Mouse (Mus musculus): ENCODE results near the gene Hmgcr.
A peak's percentile ranks its signal among the peaks of the same experiment; 100 is the strongest.
"Not testable (repeated sequence)": the region's sequence is repeated elsewhere in the genome, so short reads cannot be mapped to it uniquely, and the experiment has no call there.

The Hmgcr gene

DNA sequence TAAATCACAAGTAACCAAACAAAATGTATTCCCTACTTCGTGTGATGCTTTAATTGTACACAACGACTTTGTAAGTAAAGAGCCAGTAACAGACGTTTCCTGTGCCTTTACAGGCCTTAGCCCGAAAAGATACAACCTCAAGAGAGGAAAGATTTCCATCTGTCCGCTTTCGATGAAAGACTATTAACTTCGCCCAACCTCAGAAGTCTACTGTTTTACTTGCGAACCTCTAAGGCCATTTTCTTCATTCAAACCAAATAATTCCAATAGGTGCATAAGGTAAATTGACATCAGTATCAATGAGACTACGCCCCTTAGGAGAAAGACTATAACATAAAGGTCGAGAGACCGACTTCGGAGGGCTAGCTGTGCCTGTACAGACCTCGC is 724 bp downstream of the Hmgcr start:
- peak; percentile 63 for DNase-seq (ENCODE audit: low read depth)

DNA sequence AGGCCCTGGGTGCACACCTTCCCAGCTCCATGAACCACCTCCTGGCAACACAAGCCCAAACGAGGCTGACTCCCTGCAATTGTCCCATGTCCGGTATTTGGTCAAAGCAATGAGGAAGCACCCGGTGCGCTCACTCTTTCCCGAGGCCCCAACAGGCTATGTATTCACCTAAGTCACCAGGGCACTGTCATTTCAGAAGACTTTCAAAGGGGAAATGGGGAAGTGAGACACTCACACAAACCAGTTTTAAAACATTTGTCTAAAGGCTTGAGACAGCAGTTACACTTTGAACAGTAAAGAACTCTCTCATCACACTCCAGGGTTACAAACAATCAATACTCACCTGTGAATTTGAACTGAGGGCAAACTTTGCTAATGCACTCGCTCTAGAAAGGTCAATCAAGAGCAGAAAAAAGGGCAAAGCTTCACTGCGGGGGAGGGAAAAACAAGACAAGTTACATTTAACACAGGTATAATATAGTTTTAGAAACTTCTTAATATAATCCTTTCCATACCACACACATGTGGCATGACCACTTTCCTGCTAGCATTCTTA is 6.2 kb downstream of the Hmgcr start:
- no peak for DNase-seq (ENCODE audit: low read depth)

DNA sequence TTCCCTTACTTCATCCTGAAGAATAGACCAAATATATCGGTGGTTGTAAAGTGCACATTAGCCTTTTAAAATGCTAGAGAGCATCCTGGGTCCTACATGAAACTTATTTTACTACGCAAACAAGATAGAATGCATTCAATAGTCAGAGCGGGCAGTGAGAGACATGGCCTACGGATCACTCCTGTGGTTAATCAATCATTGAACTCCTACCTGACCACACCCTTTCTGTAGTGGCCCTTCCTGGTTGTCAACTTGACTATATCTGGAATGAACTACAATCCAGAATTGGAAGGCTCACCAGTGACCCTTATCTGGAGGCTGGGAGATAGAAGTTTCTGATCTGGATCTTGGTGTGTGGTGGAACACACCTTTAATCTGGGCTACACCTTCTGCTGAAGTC is 7.6 kb downstream of the Hmgcr start:
- not testable (repeated sequence) for DNase-seq (ENCODE audit: low read depth)

DNA sequence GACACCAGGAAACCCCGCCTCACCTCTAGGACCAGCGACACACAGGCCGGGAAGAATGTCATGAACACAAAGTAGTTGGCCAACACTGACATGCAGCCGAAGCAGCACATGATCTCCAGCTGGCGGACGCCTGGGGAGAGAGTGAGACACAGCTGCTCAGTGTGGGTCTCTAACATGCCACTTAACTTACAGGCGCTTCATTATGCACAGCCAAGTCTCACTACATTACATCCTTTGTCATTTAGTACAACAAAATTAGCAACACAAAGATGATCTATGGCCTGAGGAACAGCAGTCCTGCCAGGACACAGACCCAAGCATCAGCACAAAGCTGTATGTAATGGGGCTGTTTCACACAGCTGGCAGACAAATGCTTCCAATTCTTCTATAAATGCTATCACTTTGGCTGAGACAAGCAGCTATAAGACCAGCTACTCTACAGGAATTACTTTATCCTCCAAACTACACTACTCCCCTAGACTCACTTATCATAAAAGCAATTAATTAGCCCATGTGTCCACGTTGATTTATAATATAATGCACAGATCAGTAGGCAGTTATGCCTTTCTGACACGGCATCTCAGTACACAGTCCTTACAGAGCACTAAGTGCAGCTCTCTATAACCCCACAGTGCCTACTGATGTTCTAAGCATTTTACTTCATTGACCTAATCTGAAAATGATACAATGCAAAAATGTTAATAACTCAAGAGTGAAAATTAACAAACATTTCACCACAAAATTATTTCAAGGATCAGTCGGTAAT is 10.5 kb downstream of the Hmgcr start:
- DNase-seq (ENCODE audit: low read depth) = no peak

DNA sequence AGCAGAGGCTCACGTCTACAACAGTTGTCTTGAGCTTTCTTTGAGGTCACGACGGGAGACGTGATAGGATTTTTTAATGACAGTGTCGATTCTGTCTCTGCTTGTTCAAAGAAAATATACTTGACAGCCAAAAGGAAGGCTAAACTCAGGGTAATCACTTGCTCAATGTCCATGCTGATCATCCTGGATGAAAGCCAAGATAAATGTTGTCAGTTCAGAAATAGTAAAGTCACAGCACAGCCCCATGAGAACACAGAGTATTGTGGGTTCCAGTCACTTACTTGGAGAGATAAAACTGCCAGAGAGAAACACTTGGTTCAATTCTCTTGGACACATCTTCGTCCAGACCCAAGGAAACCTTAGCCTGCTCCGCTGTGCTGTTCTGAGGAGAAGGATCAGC is 11.8 kb downstream of the Hmgcr start:
- DNase-seq (ENCODE audit: low read depth) = no peak

DNA sequence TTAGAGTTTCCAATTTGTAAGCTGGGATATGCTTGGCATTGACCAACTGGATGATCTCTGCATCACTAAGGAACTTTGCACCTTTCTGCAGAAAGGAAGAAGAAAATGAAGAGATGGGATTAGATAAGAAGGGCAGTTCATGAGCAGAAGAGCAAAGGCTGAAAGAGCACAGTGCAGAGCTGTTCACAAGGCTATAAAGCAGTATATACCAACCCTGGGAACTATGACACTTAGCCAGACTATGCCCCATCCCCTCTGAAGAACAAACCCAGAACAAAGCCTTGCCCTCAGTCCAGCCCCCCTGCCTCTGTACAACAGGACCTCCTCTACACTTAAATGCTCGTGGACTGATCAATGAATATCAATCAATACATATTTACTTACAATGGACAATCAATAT is 14.1 kb downstream of the Hmgcr start:
- no peak for DNase-seq (ENCODE audit: low read depth)

DNA sequence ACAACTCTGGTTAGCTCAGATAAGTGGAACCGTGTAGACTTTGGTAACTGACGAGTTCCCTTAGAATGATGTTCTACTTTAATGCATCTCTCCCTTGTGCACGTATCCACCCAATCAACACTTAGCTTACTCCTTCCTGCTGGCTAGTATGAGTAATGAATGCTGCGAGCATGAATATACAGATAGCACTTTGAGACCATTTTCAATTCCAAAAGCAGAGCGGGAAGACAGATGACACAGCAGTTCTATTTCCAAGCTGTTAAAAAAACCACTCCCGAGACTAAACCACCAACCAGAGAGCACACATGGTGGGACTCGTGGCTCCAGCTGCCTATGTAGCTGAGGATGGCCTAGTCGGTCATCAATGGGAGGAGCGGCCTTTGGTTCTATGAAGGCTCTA is 17.7 kb downstream of the Hmgcr start:
- DNase-seq (ENCODE audit: low read depth) = no peak

DNA sequence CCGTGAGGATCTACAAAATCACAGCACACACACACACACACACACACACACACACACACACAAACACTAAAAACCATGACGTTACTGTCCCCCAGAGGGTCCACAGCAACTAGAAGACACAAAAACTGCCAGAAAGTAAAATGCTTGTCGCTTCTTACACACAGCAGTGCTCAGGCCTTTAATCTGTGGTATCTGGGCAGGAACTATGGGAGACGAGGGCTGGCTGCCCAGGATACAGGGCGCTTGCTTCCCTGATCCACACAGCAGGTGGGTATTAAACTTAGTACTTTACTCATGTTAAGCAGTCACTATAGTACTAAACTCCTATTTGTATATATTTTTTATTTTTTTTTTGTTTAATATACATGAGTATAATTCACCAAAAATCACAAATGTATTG is 24.9 kb downstream of the Hmgcr start:
- no peak for DNase-seq (ENCODE audit: low read depth)

DNA sequence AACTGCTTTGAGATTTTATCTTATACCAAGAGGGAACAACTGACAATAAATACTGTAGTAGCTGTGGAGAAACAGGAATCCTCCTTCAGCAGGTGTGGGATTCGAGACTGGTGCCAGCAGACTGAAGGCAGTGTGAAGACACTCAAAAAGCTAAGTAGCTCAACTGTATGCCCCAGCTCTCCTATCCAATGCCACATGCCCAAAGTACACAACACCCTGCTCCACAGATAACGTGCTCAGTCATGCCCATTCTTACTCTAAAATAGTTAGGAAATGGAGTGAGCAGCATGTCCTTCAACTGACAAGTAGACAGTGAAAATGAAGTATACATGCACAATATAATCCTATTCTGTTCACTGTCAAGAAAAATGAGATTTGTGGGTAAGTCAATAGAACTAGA is 26.6 kb downstream of the Hmgcr start:
- DNase-seq (ENCODE audit: low read depth) = no peak

DNA sequence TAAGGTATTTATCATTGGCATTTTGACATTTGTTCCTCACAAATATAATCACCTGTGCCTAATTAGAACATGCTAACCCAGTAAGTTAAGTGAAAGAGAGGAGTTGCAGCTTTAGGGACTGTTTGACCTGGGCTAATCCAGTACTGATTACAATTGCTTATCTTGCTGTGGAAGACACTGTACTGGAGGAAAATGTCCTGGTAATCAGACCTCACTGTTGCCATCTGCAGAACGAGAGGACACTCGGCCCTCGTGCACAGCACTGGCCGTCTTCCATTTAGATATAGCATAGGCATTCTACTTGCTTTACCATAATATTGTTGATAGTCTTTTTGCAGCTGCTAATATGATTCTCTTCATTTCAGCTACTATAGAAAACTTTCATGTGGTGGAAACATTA is 40.3 kb downstream of the Hmgcr start:
- no peak for DNase-seq (ENCODE audit: low read depth)

DNA sequence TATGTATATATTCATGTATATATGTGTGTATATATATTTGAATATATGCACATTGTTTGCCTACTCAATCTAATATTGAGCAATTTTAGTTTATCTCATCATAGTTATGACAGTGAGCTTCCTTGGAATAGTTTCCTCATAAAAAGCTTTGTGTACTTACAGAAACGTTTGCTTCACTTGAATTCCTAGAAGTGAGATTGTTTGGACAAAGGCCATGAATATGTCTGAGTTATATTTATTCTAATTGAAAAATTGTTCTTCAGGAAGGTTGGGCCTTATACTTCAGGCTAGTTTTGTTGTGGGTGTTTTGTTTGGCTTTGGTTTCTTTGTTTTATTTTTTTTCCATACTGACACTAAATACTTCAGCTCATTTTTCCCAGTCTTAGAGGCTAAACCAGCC is 49.8 kb downstream of the Hmgcr start:
- no peak for DNase-seq (ENCODE audit: low read depth)

DNA sequence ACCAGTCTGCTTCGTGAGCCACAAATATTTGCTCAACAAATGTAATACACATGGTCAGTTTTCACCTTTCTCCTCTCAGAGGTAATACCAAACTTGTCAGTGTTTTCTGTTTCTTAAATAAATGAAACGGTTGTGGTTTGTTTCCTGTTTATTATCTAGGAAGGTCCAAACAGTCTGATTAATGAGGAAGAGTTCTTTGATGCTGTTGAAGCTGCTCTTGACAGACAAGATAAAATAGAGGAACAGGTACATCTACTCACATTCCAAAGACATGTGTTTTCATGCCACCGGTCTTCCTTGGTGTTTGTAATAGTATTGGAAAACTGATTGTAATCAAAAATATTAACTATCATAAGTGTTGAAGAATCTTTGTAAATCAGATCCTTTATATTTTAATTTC is 56.1 kb downstream of the Hmgcr start:
- no peak for DNase-seq (ENCODE audit: low read depth)

DNA sequence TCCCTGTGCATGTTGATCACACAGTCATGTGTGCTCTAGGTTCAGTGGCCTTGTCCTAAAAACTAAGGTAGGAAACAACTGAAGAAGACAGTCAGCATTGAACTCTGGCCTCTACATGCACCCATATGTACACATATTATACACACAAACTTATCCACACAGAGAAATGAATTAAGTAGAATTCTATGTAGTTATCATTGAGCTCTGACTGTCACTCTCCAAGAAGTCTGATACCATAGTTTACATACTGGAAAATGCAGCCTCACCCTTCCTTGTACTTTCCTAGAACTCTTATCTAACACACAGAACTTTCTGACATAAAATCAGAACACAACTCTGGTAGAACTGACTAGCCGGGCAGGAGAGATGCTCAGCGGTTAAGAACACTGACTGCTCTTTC is 66.5 kb downstream of the Hmgcr start:
- no peak for DNase-seq (ENCODE audit: low read depth)

DNA sequence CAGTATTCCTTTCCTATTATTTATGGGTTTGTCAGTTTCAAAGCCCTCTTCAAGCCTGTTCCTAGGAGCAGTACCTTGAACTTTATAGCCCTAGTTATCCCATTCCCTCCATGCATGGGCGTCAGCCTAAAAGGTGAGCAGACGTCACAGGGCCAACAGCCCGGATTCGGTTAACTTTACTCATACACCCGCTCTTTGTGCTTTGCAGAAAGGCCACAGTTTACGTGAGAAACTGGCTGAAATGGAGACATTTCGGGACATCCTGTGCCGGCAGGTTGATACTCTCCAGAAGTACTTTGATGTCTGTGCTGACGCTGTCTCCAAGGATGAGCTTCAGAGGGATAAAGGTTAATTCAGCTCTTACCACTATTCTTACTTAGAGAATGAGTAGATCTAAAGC is 71.6 kb downstream of the Hmgcr start:
- no peak for DNase-seq (ENCODE audit: low read depth)

Data from induced T-regulatory cell, adult 2 months (primary cell).